Mouse (Mus musculus) heart, postnatal 4 days (tissue): ENCODE measurements around the gene Slc2a5. TPM values are rescaled to one million over a fixed set of nuclear protein-coding genes. Genes with fewer than 3 reads are reported as not detected.
A peak's percentile ranks its signal among the peaks of the same experiment; 100 is the strongest.

ENCODE experiments used
- DNase-seq: peaks from one replicate; pipeline ENCODE4 v3.0.0; 2021
- total RNA-seq, 2 experiments: library from RNA; stranded (reverse); gene quantifications; 2 replicates each; pipeline ENCODE4 v1.2.3; 2021

Gene Slc2a5
- under 1 TPM; 0.36 to 0.61 TPM for total RNA-seq

- DNase-seq: no peak
Measured at GRCm38 (mm10) chr4:150119055-150119454, at the start of gene Slc2a5. TSS of gene Slc2a5 (plus strand) at chr4:150119283.

- DNase-seq: no peak
Measured at GRCm38 (mm10) chr4:150070136-150070535, 48.9 kb upstream of the Slc2a5 start.

- no peak for DNase-seq
Measured at GRCm38 (mm10) chr4:150072416-150073101, 46.5 kb upstream of the Slc2a5 start.

GRCm38 (mm10) chr4:150073102-150073473 is 46.0 kb upstream of the Slc2a5 start:
- peak; percentile 71 for DNase-seq

GRCm38 (mm10) chr4:150075350-150075749 is 43.7 kb upstream of the Slc2a5 start:
- no peak for DNase-seq

- DNase-seq: peak; percentile 62
Measured at GRCm38 (mm10) chr4:150076147-150076546, 42.9 kb upstream of the Slc2a5 start.

GRCm38 (mm10) chr4:150078646-150079045 is 40.4 kb upstream of the Slc2a5 start:
- DNase-seq: no peak

- no peak for DNase-seq
Measured at GRCm38 (mm10) chr4:150079244-150079643, 39.8 kb upstream of the Slc2a5 start.

- no peak for DNase-seq
Measured at GRCm38 (mm10) chr4:150080330-150080967, 38.6 kb upstream of the Slc2a5 start.

- DNase-seq: no peak
Measured at GRCm38 (mm10) chr4:150085366-150085765, 33.7 kb upstream of the Slc2a5 start.

- no peak for DNase-seq
Measured at GRCm38 (mm10) chr4:150086841-150087160, 32.3 kb upstream of the Slc2a5 start.

- peak; percentile 95 for DNase-seq
Measured at GRCm38 (mm10) chr4:150087161-150087889, 31.8 kb upstream of the Slc2a5 start, which contains the start of gene Gpr157. TSS of gene Gpr157 (plus strand) at chr4:150087365.

GRCm38 (mm10) chr4:150087890-150088530 is 31.1 kb upstream of the Slc2a5 start:
- peak; percentile 43 for DNase-seq

- peak; percentile 54 for DNase-seq
Measured at GRCm38 (mm10) chr4:150089121-150089520, 30.0 kb upstream of the Slc2a5 start.

- peak; percentile 72 for DNase-seq
Measured at GRCm38 (mm10) chr4:150091887-150092582, 27.0 kb upstream of the Slc2a5 start.

- no peak for DNase-seq
Measured at GRCm38 (mm10) chr4:150092583-150092902, 26.5 kb upstream of the Slc2a5 start.

GRCm38 (mm10) chr4:150093560-150094462 is 25.3 kb upstream of the Slc2a5 start:
- no peak for DNase-seq

- no peak for DNase-seq
Measured at GRCm38 (mm10) chr4:150094463-150094789, 24.7 kb upstream of the Slc2a5 start.

- no peak for DNase-seq
Measured at GRCm38 (mm10) chr4:150096309-150096708, 22.8 kb upstream of the Slc2a5 start.

- no peak for DNase-seq
Measured at GRCm38 (mm10) chr4:150097847-150098246, 21.2 kb upstream of the Slc2a5 start.

- peak; percentile 77 for DNase-seq
Measured at GRCm38 (mm10) chr4:150098880-150099279, 20.2 kb upstream of the Slc2a5 start.

- no peak for DNase-seq
Measured at GRCm38 (mm10) chr4:150102822-150103221, 16.3 kb upstream of the Slc2a5 start.
